Mouse (Mus musculus): ENCODE data around the gene C2cd2l.
A peak's percentile ranks its signal among the peaks of the same experiment; 100 is the strongest.
"Not testable (repeated sequence)": the region's sequence is repeated elsewhere in the genome, so short reads cannot be mapped to it uniquely, and the experiment has no call there.

C2cd2l gene

GRCm38 (mm10) chr9:44319887-44320798, at the start of gene C2cd2l:
C2cd2l (minus strand) TSS chr9:44320285.
- peak; percentile 97 for DNase-seq (ENCODE audit: low read depth, low spot score)

DNA sequence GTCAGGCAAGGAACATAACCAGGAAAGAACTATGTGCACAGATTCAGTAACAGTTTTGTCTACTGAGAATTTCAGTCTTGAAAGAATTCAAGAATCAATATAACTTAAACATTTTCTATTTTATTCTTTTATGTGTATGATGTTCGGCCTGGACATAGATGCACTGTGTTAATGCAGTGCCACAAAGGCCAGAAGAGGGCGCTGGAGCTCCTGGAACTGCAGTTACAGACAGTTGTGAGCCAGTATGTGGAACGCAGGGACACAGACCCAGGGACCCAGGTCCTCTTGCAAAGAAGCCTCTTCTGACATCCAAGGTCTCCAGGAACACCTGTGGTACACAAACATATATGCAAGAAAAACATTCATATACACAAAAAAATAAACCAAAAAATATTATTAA, 44.4 kb upstream of the C2cd2l start:
- DNase-seq (ENCODE audit: low read depth, low spot score): peak; percentile 44

DNA sequence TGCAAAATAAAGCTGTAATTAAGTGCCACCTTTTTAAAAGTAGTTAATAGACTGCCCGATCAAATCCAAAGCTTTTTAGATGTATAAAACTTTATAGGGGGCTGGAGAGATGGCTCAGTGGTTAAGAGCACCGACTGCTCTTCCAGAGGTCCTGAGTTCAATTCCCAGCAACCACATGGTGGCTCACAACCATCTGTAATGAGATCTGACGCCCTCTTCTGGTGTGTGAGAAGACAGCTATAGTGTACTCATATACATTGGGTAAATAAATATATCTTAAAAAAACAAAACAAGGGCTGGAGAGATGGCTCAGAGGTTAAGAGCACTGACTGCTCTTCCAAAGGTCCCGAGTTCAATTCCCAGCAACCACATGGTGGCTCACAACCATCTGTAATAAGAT, 41.8 kb upstream of the C2cd2l start:
- DNase-seq (ENCODE audit: low read depth, low spot score): not testable (repeated sequence)

DNA sequence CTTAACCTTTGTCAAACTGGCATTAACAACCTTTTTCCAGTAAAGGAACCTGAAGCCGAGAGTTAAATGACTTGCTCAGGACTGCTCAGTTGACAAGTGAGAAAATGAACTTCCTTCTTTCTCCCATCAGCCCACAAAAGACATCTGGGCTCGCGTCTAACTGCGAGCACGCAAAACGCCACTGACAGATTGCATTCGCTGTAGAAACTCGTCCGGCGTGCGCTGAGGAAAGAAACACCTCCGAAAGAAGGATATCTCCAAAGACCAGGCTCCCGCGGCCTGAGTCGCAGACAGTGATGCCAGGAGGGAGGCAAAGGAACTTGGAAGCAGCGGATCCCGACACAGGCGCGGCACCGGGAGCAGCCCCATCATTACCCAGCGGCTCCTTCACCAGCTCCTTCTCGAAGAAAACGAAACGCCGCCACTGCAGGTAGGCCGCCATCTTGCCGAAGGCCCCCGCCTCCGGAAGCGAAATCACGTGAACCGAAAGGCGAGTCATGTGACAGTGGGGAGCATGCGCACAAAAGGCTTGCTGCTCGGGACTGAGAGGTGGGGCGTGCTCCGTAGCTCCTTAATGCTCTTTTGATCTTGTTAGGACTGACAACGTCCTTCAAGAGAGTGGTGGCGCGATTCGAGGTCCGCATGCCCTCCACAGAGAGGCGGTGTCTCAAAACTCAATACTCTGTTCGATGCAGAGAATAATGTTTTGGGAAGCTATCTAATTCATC, 41.3 kb upstream of the C2cd2l start, which contains the start of gene Vps11:
Gene Vps11, minus strand, starts transcription at position 481 of the 728 bp plus-strand sequence.
- DNase-seq (ENCODE audit: low read depth, low spot score): peak; percentile 97

DNA sequence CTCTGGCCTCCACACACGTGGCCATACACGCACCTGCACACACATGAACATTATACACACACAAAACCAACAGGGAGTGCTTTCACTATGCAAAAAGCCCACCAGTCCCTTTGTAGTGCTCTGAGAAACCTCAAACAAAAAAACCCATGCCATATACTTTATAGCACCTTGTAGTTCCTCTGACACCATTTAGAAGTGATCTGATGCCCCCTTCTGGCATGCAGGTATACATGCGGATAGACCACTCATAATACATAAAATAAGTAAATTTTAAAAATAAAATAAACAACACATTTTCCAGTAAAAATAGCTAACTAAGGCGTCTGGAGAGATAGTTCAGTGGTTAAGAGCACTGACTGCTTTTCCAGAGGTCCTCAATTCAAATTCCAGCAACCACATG, 37.1 kb upstream of the C2cd2l start:
- peak; percentile 53 for DNase-seq (ENCODE audit: low read depth, low spot score)

- DNase-seq (ENCODE audit: low read depth, low spot score): no peak
Measured at GRCm38 (mm10) chr9:44353142-44353541, 33.1 kb upstream of the C2cd2l start.

GRCm38 (mm10) chr9:44352337-44352736, 32.3 kb upstream of the C2cd2l start:
- DNase-seq (ENCODE audit: low read depth, low spot score): no peak

GRCm38 (mm10) chr9:44351396-44351795, 31.3 kb upstream of the C2cd2l start:
- DNase-seq (ENCODE audit: low read depth, low spot score): no peak

DNA sequence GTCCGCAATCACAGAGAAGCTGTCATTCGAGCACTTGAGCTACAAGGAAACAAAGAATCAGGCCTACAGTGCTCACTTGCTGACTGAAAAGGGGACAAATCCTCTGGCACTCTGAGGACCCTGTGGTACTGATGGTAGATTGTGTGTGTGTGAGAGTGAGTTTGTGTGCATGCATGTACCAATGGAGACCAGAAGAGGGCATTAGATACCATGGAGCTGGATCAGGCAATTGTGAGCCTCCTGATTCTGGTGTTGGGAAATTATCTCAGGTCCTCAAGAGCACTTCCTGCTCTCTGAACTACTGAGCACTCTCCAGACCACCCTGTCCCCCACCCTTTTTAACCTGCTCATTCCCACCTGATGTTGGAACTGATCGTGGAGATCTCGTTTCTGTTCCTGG, 28.5 kb upstream of the C2cd2l start:
- DNase-seq (ENCODE audit: low read depth, low spot score): no peak

- DNase-seq (ENCODE audit: low read depth, low spot score): no peak
Measured at GRCm38 (mm10) chr9:44347621-44348020, 27.5 kb upstream of the C2cd2l start.

- DNase-seq (ENCODE audit: low read depth, low spot score): no peak
Measured at GRCm38 (mm10) chr9:44347166-44347565, 27.1 kb upstream of the C2cd2l start.

DNA sequence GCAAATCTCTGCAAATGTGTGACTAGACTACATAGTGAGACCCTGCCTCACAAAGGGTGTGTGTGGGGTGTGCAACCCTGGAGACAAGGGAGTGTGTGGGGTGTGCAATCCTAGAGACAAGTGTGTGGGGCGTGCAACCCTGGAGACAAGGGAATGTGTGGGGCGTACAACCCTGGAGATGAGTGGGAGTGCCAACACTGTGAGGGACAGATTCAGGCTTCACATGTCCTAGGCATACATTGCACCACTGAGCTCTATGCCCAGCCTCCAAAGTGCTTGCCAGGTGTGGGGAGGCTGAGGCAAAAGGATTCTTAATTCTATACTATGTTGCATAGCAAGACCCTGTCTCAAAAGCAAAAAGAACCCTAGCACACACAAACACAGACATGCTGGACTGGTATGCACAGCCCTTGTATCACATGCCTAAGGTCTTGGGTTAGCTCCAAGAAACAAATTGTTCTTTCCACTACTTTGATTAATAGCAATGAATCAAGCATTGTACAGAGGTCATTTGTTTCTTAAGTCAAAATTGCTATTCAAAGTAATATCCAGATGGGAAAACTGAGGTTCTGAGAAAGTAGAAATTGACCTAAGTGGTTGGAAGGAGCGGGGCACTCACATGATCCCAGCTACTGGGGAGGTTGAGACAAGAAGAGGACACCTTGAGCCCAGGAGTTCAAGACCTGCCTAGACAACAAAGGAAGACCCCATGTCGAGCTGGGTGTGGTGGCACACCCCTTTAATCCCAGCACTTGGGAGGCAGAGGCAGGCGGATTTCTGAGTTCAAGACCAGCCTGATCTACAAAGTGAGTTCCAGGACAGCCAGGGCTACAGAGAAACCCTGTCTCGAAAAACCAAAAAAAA, 25.7 kb upstream of the C2cd2l start:
- DNase-seq (ENCODE audit: low read depth, low spot score): no peak

DNA sequence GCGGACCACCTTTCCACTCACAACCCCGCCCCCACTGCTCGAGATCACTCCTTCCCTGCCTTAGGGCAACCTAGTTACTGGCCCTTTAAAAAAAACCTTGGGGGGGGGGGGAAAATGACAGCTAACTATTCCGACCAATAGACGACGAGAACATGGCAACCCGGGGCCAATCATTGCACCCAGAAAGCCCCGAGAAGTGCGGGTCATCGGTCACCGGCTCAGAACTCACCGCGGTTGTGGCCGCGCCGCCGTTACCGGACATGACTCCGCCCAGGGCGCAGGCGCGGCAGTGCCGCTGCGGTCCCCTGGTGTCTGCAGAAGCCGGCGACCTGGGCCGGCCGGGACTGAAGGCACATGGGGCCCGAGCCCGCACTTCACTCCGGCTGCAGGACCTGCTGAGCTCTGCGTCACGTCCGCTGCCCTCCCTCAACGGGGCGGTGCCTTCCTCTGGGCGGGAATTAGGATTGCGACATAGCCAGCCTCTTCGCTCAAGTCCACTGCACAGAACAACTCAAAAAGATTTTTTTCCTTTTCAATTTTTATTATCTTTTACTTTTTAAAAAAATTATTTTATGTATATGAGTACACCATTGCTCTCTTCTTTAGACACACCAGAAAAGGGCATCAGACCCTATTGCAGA, 23.8 kb upstream of the C2cd2l start, which contains the start of gene Hmbs:
Gene Hmbs, minus strand, starts transcription at position 448 of the 641 bp plus-strand sequence.
- DNase-seq (ENCODE audit: low read depth, low spot score): peak; percentile 92

GRCm38 (mm10) chr9:44343290-44343689, 23.2 kb upstream of the C2cd2l start:
- peak; percentile 42 for DNase-seq (ENCODE audit: low read depth, low spot score)

DNA sequence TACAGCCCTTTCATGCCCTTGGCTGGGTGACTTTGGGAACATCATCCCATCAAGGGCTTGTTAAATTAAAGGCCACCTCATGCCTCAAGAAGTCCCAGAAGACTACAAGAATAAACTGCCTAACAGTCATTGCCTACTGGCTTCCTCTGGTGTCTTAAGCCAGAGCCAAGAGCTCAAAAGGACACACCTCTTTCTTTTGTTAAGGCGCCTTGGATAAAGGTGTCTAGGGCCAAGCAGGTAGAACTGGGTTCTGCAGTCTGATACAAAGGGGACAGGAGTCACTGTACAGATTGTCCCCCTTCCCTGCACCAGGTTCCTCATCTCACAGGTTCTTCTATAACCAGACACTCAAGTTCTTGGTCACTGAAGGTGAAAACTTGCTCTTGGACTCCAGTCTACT, 22.5 kb upstream of the C2cd2l start:
- no peak for DNase-seq (ENCODE audit: low read depth, low spot score)

DNA sequence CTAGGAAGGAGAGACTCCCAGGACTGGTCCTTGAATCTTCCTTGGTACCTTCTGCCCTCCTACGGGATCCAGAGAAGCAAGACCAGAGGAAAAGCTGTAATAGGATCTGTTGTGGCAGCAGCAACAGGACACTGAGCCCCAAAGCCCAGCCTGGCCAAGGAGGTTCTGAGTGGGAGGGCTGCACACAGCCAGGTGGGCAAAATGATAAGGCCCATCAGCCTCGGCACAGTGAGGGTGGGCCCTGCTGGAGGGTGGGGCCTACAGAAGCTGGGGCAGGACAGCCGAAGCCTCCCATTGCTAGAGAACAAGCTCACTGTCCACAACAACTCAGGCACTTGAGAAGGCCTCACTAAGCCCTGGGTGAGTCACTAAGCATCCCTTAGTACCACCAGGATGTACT, 22.1 kb upstream of the C2cd2l start:
- no peak for DNase-seq (ENCODE audit: low read depth, low spot score)

DNA sequence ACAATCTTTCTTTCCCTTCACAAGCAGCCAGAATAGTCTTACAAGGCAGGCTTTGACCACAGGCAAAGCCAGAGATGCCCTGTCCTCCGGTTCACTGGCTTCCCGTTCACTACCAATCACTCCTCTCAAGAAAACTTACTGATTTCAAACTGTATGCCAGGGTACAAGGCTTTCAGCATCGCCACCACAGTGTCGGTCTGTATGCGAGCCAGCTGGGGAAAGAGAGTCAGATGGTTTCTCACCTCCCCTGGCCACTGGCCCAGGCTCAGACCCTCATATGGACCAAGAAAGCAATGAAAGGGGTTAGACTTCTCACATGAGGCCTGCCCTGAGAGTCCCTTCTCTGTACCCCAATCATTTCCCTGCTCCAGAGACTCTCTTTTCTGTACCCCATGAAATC, 21.4 kb upstream of the C2cd2l start:
- DNase-seq (ENCODE audit: low read depth, low spot score): no peak

DNA sequence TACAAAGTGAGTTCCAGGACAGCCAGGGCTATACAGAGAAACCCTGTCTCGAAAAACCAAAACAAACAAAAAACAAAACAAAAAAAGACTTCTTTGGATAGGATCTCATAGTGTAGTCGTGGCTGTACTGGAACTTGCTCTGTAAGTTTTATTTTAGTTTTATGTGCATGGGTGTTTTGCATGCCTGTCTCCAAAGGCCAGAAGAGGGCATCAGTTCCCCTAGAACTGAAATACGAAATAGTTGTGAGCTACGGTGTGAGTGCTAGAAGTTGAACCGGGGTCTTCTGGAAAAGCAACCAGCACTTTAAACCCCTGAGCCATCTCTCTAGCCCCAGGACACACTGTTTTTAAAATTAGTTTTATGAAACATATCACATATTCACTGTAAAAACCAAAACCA, 18.5 kb upstream of the C2cd2l start:
- no peak for DNase-seq (ENCODE audit: low read depth, low spot score)

- peak; percentile 40 for DNase-seq (ENCODE audit: low read depth, low spot score)
Measured at GRCm38 (mm10) chr9:44337436-44338169, 17.5 kb upstream of the C2cd2l start.

GRCm38 (mm10) chr9:44336964-44337363, 16.9 kb upstream of the C2cd2l start:
- DNase-seq (ENCODE audit: low read depth, low spot score): peak; percentile 58

Data from 3T3-L1 (cell line).